Mouse (Mus musculus) frontal cortex, postnatal 14 days (tissue): Measurements from ENCODE around the gene Tspan9.

Experiments
- DNase-seq, 2 experiments: peaks; one replicate each; pipeline ENCODE4 v3.0.0; 2022; ENCODE audit warnings: low spot score in 2 of 2

The Tspan9 gene

GRCm38 (mm10) chr6:128102296-128102999 lies 40.9 kb downstream of the Tspan9 start:
- DNase-seq: no peak

GRCm38 (mm10) chr6:128099871-128100270 lies 43.5 kb downstream of the Tspan9 start:
- no peak for DNase-seq

DNA sequence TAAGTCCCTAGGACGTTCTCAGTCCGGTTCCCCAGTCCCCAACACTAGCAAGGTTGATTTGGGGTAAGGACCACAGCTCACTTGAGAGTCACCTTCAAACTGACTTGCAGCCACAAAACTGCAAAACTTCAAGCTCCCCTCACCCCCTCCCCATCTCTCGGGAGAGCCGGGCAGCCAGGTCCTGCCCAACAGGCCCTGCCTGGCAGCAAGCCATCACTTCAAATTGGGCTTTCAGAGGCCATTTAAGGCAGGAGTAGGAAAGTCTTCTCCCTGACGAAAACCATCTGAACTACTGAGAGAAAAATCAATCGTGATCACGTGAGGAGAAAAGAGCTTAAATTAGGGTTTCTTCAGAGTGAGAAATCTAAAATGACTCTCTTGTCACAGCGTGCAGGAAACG lies 44.2 kb downstream of the Tspan9 start:
- no peak for DNase-seq

GRCm38 (mm10) chr6:128096521-128096920 lies 46.9 kb downstream of the Tspan9 start:
- DNase-seq: no peak

- no peak for DNase-seq
These were observed 47.5 kb downstream of the Tspan9 start for GRCm38 (mm10) chr6:128095906-128096305.

GRCm38 (mm10) chr6:128095131-128095530 lies 48.3 kb downstream of the Tspan9 start:
- DNase-seq: no peak

GRCm38 (mm10) chr6:128093856-128094628 lies 49.4 kb downstream of the Tspan9 start:
- no peak for DNase-seq

DNA sequence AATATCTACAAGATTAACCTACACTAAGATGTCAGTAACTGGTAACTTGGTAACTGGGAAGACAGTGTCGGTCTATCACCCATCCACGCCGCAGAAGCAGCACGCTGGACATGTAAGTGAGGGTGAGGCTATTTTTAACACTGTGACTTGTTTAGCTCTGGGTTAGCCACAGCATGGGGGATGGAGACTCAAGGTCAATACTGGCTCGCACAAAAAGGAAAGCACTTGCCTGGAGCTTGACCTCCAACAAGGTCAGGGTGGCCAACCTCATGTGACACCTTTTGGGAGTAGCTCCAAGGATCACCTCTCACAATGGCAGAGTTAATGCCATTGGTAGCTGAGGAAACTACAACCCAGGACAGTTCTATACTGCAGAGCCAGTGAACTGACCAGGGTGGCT lies 50.8 kb downstream of the Tspan9 start:
- DNase-seq: no peak

DNA sequence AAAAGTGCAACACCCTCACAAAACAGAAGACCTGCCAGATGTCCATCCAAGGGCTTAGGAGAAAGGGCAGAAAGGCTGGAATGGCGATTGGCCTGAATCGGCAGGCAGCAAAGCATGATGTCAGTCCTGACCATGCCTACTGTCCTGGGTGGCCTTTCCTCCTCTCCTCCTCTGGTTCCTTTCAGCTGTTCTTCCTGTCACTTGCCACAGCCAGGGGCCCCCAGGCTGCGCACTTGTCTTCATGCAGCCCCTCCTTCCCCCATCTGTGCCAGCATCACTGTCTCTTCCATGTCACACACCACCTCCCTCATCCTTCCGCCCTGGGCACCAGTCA lies 51.6 kb downstream of the Tspan9 start:
- DNase-seq: no peak

DNA sequence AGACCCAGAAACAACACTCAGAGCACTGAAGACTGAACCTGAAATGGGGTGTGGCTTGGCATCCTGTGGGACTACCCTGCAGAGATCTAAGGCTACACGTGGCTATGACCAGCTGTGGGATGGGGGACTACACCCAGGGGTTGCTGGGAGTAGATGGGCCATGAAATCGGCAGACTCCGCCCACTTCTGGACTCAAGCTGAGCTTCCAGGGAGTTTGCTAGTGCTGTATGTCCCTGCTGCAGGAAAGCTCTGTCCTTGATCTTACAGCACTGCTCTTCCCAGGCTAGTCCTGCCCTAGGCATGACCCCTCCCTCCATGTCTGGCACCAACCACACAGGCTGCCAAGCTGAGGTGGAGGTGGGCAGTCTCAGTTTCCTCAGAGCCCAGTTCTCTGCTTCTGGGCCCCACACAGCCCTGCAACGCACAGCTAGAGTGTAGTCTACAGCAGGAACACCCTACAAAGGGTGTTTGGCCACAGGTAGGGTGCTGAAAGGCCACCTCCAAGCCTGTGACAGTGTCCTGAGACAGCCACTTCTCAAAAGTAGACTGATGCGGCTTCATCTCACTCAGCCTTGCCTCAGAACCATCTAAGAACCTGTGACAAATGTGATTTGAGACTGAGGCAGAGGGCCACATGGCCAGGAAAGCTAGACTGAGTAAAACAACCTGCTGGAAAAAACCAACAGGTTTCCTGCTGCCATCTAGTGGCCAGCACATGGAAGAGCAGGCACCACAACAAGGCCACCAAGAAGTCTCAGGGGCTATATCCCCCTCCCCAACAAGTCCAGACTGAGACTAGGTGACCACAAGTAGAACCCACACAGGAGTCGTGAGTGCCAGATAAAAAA lies 52.2 kb downstream of the Tspan9 start:
- DNase-seq: peak in 1 of 2 experiments; percentile 53

DNA sequence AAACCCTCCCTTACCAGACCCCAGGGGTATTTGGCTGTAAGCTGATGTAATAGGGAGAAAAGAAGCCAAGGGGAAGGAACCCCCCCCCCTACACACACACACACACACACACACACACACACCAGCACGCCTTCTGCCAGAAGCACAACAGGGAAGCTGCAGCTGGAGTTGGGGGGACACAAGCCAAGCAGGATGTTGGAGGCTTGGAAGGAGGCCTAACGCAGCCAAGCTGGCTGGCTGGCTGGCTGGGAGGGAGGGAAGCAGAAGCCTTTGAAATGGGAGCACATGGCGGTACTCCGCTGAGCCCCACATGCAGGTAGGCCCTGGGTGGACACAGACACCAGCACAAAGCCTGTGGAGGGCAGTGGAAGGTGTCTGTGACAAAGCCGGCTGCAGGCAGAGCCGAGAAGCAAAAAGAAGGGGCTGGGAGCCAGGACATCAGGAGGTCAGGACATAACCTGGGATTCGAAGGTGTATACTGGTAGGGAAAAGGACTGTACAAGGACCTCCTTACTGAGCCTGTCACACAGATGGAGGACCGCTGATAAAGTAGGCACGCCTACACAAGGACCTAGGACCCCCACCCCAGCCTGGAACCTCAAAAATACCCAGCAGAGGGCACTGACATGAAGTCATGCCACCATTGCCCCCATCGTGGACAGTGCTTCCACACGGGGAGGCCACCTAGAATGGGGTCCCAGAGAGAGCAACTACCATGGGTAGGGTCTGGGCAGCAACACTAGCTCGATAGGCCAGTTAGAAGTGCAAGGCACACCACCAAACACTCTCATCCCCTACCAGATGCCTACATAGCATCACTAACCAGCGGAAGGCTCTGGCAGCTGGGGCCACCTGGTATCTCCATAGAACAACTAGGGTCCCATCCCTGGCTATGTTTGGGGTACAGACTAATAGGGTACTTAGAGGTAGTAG lies 53.4 kb downstream of the Tspan9 start:
- DNase-seq: peak in 1 of 2 experiments; percentile 55

DNA sequence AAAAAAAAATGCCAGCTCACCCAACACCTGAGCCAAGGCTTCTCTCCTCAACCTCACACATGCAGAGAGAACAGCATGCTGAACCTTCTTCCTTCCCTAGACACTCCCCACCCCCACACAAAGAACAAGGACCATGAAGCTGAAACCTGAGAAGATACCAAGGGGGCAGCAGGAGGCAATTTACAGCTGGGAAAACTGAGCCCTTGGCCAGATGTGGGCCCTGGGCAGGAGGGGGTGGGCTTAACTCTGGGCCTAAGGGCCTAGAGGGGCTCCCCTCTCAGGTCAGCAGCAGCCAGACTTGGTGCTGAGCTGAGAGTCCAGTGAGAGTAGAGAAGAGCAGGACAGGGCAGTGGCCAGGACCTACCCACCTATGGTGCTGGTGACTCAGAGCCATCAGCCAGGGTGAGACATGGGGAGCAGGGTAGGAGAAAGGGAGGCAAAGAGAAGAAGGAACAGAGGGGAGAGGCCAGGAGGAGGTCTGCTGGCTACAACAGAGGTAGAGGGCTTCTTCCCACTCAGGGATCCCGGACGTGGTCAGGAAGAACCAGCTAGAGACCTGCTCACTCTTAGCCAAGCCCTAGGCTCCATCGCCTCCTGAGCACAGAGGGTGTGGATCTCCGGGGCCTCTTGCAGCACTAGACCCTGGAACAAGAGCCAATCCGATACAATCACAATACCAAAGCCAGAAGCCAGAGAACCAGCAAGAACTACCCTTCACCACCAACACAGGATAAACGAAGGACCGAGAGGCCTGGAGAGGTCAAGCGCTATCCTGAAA lies 54.5 kb downstream of the Tspan9 start:
- no peak for DNase-seq

DNA sequence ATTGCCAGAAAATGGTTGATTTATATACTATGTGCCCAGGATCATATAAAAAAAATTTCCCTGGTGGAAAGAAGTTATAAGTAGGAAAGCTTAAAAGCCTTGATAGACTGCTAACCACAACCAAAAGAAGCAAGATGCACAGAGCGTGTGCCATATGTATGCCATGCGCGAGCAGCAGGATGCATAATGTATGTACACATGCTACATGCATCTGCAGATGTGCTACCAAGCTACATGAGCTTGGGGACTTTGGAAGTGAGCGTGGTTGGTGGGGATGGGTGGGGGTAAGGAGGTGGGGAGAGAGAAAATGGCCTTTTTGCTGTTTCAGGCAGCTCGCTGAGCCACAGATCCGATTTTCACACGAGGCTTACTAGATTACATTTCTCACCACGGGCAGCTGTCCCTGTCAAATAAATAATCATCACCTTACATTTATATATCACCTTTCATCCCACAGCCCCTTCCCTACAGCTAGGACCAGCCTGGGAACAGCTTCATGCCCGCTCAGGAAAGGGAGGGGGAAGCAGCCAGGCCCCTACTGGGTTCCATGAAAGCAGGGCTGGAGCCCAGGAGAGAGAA lies 57.8 kb downstream of the Tspan9 start:
- no peak for DNase-seq

DNA sequence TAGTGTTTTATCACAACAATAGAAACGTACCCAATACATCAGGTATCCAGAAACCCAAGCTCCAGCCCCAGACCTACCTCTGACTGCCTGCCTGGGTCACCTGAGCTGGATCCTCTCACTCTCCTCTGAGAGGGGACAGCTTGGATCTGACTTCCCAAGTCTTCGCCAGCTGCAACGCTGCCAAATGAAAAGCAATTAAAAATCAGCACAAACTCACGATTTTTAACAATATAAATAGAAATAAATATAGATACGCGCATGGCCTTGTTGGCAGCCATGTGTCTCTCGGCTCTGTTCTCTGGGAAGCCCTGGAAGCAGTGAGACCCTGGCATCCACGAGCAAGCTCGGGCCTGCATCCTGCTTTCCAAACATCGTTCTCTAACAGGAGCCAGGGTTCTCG lies 60.1 kb downstream of the Tspan9 start:
- no peak for DNase-seq

DNA sequence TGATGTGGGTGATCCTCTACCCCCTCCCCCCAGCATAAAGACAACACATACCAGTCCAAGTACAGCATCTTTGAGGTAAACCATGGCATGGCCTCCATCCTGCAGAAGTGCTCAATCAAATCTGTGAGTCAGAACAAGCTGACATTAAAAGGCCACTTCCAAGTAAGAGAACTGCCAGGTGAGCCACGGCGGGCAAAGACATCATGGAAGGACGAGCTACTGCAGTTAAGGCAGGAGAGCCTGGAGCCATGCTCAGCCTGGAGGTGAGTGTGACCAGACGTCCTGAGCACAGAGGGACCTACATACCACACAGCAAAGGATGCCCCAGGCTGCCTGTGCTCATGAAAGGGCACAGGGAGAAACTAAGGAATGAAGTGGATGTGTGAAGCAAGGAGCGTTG lies 61.6 kb downstream of the Tspan9 start:
- no peak for DNase-seq

DNA sequence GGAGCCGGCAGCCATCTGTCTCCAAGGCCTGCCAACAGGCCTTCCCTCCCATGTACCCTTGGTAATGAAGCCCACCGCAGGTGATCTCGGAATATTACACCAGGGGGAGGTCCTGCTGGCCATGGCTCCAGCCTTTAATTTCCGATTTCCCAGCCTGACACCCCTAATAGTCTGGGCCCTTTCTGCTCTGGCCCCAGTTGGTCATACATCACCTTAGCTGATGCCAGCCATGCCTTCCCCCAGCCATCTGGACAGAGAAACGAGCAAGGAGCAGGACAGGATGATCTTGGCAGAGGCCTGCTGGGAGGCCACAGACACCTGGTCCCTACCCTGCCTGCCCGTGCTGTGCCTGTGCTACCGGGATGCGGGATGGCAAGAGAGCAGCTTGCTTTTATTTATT lies 62.1 kb downstream of the Tspan9 start:
- no peak for DNase-seq

DNA sequence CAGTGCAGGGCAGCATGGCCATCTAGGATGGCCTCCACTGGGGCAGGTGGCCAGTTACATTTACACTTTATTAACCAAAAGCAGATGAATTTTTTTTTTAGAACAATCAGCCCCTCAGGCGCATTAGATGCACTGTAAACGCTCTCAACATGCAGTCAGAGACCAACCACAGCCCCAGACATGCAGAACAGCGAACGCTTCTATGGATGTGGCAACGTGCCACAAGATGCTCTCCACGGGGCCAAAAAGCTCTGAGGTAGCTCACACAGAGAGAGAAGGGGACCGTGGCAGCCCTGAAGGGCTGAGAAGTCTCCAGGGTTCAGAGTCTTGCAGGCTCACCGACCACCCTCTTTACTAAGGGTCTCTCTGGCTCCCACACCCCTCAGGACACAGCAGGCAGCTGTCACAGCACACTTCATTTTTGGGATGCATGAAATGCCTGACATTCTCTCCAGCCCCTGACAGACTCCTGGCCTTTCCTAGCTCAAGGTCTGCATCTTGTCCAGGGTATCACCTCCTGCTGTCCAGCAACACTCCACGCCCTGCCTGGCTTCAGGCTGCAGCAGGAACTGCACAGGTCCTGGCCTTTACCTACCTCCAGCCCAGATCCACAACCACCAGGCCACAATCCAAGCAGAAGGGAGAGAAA lies 63.7 kb downstream of the Tspan9 start:
- DNase-seq: no peak

DNA sequence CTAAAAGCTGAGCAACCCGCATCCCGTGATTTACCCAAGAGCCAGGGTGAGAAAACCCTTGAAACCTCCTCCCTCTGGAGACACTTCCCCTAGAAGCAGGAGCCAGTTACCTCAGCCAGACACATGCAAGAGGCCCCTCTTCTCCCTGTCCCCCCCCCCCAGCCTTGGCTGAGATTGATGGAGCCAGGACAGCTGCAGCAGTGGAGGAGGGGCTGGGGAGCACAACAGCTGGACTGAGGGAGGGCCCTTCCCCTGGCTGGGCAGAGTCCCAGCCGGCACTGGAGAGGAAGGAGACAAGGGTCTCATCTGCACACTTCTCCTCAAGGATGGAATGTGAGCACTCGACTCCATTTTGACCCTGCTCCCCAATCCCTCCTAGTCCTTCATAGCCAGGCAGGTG lies 64.9 kb downstream of the Tspan9 start:
- no peak for DNase-seq

DNA sequence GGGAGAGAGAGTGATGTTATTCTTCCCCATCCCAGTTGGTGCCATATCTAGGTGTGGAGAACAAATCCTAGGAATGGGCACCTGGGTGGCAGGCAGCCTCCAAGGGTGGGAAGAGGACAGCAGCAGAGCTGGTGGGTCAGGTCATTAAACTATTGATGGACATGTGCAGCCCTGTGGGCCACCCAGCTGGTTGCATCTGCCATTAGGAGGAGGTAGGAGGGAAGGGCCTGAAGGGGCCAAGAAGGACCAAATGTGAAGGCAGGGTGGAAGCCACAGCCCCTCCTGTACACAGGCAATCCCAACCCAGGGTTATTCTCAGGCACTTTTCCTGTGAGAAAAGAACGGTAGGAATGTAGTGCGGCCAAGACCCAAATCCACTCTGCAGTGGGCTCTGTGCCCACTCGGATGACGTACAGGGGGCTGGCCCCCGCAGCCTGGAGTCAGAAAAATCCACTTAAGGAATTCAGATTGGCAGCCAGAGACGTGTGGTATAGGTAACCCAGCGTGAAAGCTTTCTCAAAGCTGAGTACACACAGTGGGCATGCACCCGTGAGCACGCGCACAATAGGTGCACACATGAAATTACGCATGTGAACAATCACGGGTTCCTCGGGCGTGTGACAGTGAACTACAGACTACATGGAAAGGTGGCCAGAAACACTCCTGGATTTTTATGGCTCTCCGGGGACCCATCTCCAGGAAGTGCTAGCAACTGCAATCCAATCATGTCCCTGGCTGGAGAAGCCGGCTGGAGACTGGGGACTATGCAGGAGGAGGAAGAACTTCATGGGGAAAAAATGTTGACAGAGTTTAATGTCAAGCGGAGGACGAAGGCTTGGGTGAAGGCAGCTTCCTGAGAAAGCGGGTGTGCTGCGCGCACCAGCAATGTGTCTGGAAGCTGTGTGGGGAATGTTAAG lies 67.0 kb downstream of the Tspan9 start:
- no peak for DNase-seq
